Mouse (Mus musculus) thymus, adult 2 months (tissue): ENCODE data around the gene Kcnq1.

Experiments
- CTCF ChIP-seq: fragments of 200-500 bp; IDR thresholded peaks from 2 replicates; pipeline ENCODE4 v1.5.1; 2012; ENCODE audit warnings: mild to moderate bottlenecking, control low read depth, low read length, moderate library complexity, borderline replicate concordance; ENCODE audit not compliant: control insufficient read depth, poor library complexity, insufficient read depth; ENCODE audit errors: extremely low read depth
- POLR2A ChIP-seq: fragments of 200-500 bp; IDR thresholded peaks from 2 replicates; pipeline ENCODE4 v1.6.1; 2012; ENCODE audit warnings: mild to moderate bottlenecking, low read length, control low read depth, moderate library complexity; ENCODE audit not compliant: control insufficient read depth, poor library complexity, insufficient read depth; ENCODE audit errors: extremely low read depth

DNA sequence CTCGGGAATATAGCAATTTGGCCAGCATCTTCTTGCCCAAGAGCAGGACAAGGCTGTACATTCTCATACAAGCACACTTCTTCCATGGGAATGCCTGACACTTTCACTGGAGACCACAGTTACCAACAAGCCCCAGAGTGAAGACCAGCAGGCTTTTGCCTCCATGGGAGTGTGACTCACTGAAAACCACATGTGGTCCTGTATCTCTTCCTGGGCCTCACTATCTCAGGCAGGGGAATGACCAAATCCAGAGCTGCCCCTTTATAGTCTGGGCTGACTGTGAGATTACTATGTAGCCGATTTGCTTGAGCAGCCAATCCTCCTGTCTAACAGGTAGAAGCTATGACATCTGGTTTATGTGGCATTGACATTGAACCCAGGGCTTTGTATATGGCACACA is 22.5 kb upstream of the Kcnq1 start:
- TF ChIP-seq CTCF, result no peak
- no peak for TF ChIP-seq POLR2A
